1 mouse cellular context compared by ENCODE assay signal in genomic region chr11:50236937-50237835, GRCm38 (mm10).
A peak's percentile ranks its signal among the peaks of the same experiment; 100 is the strongest.
TF ChIP-seq lines count a peak whose summit lies in the region.

No protein-coding gene starts in this region.

TF ChIP-seq in CH12.LX, 34 proteins besides CTCF, POLR2A, EP300 and RAD21 (continued from another document):
- TF ChIP-seq TCF12 (IDR thresholded peaks at IDR 0.05; ENCODE audit: low read depth, low read length) (peak; percentile 7; the same call in 1 of the 2 replicates), POLR2AphosphoS2 (IDR thresholded peaks at IDR 0.05; ENCODE audit: low read depth, low read length) (no peak), MAFK (IDR thresholded peaks at IDR 0.05; ENCODE audit: insufficient replicate concordance, low read length) (no peak), UBTF (IDR thresholded peaks at IDR 0.05; ENCODE audit: low read depth, low read length) (0 out of 2 replicates have a peak, but pooled peaks have one; percentile 11), MXI1 (IDR thresholded peaks at IDR 0.05; ENCODE audit: low read depth, low read length) (0 out of 2 replicates have a peak, but pooled peaks have one; percentile 14), ELF1 (IDR thresholded peaks at IDR 0.05; ENCODE audit: low read depth, low read length) (peak; percentile 83), MEF2A (IDR thresholded peaks at IDR 0.05; ENCODE audit: borderline replicate concordance, low read depth, low read length) (no peak), JUND (conservative IDR thresholded peaks at IDR 0.05; ENCODE audit: low read depth, low read length) (no peak), NRF1 (IDR thresholded peaks at IDR 0.05; ENCODE audit: low read depth, low read length) (no peak), IRF4 (IDR thresholded peaks at IDR 0.05; ENCODE audit: low read depth, low read length) (peak; percentile 9)
